Mouse (Mus musculus) heart, embryonic 12.5 days (tissue): Measurements from ENCODE around the gene Fras1. TPM values are rescaled to one million over a fixed set of nuclear protein-coding genes. Genes with fewer than 3 reads are reported as not detected.

ENCODE experiments used
- ATAC-seq: fragments of 200-750 bp; cut with Nextera tagmentation; 2 replicates; pipeline ENCODE4 v1.8.0; 2017; ENCODE audit warnings: moderate TSS enrichment, moderate library complexity; ENCODE audit not compliant: insufficient number of reproducible peaks, low FRiP score
- H3K27ac ChIP-seq: fragments of 300-500 bp; sonication (generic); 2 replicates; pipeline ENCODE4 v1.5.1; 2016; ENCODE audit warnings: mild to moderate bottlenecking, moderate library complexity; ENCODE audit not compliant: poor library complexity, severe bottlenecking
- H3K27me3 ChIP-seq: fragments of 300-500 bp; sonication (generic); replicated peaks from 2 replicates; pipeline ENCODE4 v1.6.1; 2016; ENCODE audit warnings: mild to moderate bottlenecking, moderate library complexity
- H3K36me3 ChIP-seq: fragments of 300-500 bp; sonication (generic); 2 replicates; pipeline ENCODE4 v1.6.1; 2016; ENCODE audit warnings: mild to moderate bottlenecking, moderate library complexity
- H3K4me1 ChIP-seq: fragments of 300-500 bp; sonication (generic); replicated peaks from 2 replicates; pipeline ENCODE4 v1.6.1; 2016; ENCODE audit warnings: mild to moderate bottlenecking
- H3K4me2 ChIP-seq: fragments of 300-500 bp; sonication (generic); 2 replicates; pipeline ENCODE4 v1.6.1; 2016; ENCODE audit warnings: mild to moderate bottlenecking, moderate library complexity
- H3K4me3 ChIP-seq: fragments of 300-500 bp; sonication (generic); 2 replicates; pipeline ENCODE4 v1.5.1; 2016; ENCODE audit warnings: mild to moderate bottlenecking
- H3K9ac ChIP-seq: fragments of 300-500 bp; sonication (generic); 2 replicates; pipeline ENCODE4 v1.6.1; 2016; ENCODE audit warnings: mild to moderate bottlenecking, moderate library complexity
- H3K9me3 ChIP-seq: fragments of 300-500 bp; sonication (generic); replicated peaks from 2 replicates; pipeline ENCODE4 v1.6.1; 2016; ENCODE audit warnings: mild to moderate bottlenecking, moderate library complexity
- WGBS: fragments of 180-500 bp; shearing (Covaris S2); methylation state at CpG from one replicate; pipeline ENCODE4 v1.1.7; 2016; 5-methylcytosine and 5-hydroxymethylcytosine counted together
- polyA plus RNA-seq: library from polyadenylated mRNA; unstranded; fragments of >200 nt; fragmentation: Nextera tagmentation; extraction: Ambion mirVana; gene quantifications from 2 replicates; pipeline ENCODE4 v1.2.1, GENCODE M21; 2016

The Fras1 gene
- polyA plus RNA-seq, 1 experiment from 2014 or later: 22.8 TPM

- Histone ChIP-seq H3K27ac (no peak overlapping the region), H3K36me3 (peaks cover 33% of the 10 kb centered on the region), H3K4me1 (no peaks in the 10 kb centered on the region), H3K4me3 (no peak overlapping the region), H3K27me3 (no peaks in the 10 kb centered on the region), H3K9ac (no peak overlapping the region), H3K4me2 (no peak overlapping the region), H3K9me3 (no peaks in the 10 kb centered on the region)
- WGBS: 68% methylated on average over 1 of the region's 1 CpGs
- no peak for ATAC-seq
These were observed 453.4 kb downstream of the Fras1 start for GRCm38 (mm10) chr5:96827176-96827575.

Other genes with a start within 250 kb of the Fras1 start
- 16.8 and 17.6 TPM in 2 replicates for gene Cnot6l, start 209.8 kb upstream of the Fras1 start, polyA plus RNA-seq
- 25.0 and 26.4 TPM in 2 replicates for gene Mrpl1, start 164.5 kb upstream of the Fras1 start, polyA plus RNA-seq